Mouse (Mus musculus): ENCODE results near the gene Wsb1. TPM values are rescaled to one million over a fixed set of nuclear protein-coding genes. Genes with fewer than 3 reads are reported as not detected.
"Not testable (repeated sequence)": the region's sequence is repeated elsewhere in the genome, so short reads cannot be mapped to it uniquely, and the experiment has no call there.

Gene Wsb1
- polyA plus RNA-seq, 1 experiment from 2014 or later: 145 TPM

DNA sequence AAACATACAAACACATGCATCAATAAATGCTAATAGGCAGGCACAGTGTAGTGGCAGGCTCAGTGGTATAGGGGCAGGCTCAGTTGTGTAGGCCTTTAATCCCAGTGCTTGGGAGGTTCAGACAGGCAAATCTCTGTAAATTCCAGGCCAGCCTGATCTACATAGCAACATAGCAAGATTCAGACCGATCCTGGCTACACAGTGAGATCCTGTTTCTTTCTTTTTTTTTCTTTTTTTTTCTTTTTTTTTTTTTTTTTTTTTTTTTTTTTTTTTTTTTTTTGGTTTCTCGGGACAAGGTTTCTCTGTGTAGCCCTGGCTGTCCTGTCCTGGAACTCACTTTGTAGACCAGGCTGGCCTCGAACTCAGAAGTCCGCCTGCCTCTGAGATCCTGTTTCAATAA lies 5.7 kb upstream of the Wsb1 start:
- 80% methylated on average over 4 of the region's 4 CpGs for WGBS
- not testable (repeated sequence) for H3K9me3 ChIP-seq; H3K4me2 ChIP-seq; H3K4me1 ChIP-seq; H3K27ac ChIP-seq (replicated peaks); H3K27me3 ChIP-seq (replicated peaks); H3K4me3 ChIP-seq; H3K36me3 ChIP-seq; H3K9ac ChIP-seq; ATAC-seq (ENCODE audit: extremely low read depth, insufficient number of reproducible peaks, low FRiP score, low TSS enrichment)

DNA sequence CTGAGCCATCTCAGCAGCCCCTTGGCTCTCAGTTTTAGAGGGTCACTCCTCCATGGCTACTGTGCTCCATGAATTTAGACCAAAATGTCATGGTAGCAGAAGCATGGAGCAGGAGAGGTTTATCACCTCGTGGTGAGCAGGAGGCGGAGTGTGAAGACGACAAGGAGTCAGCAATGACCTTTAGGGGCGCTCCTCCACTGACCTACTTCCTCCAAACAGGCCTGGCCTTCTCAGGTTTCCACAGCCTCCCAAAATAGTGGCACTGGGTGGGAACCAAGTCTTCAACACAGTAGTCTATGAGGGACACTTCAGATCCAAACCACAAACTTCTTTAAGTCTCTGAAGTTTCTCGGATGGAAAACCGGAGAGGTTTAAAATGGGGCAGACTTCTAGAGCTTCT lies 4.3 kb upstream of the Wsb1 start:
- no peak for ATAC-seq (ENCODE audit: extremely low read depth, insufficient number of reproducible peaks, low FRiP score, low TSS enrichment)
- Histone ChIP-seq H3K36me3 (no peaks in the 10 kb centered on the region), H3K27me3 (replicated peaks) (no peaks in the 10 kb centered on the region), H3K27ac (replicated peaks) (no peak overlapping the region), H3K9me3 (no peaks in the 10 kb centered on the region), H3K4me2 (no peak overlapping the region), H3K4me3 (no peak overlapping the region), H3K9ac (no peak overlapping the region), H3K4me1 (peaks cover 3% of the 10 kb centered on the region; the same call in 1 of the 2 replicates)
- WGBS: 54% methylated on average over 6 of the region's 6 CpGs

DNA sequence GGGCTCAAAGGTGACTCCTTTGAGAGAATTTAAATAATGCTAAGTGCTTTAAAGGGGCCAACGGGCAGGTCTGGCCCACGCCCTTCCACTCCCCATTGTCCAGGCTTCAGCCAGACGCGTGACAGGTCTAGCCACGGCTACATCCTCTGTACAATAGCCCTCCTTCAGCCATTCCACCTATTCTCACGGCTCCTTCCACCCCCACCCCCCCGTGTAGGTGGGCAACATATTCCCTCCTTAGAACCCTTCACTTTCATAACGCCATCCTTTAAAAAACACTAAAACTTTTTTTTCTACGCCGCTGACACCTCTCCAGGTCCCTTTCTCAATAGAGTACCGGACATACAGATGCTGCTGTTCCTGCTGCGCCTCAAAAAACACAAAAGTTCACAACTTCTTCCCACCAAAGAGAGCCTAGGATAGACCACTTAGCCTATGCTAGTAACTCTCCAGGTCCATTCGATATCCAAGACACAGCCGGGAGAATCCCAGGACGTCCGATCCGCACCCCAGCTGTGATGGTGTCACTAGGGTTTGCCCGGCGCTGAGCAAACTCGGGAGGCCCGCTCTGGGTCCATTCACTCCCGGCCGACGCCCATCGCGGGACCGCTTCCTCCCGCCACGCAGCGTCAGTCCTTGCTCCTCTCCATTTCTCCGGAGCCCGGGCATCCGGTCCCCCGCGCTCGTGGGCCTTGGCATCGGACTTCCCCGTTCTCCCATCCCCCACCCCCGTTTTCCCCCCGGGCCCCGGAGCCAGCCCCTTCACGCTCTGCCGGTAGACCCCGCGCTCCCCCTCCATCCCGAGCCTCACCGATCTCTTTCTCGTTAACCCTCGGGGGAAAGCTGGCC lies 705 bp downstream of the Wsb1 start:
- peak overlapping the region; percentile 97 for H3K9ac ChIP-seq
- H3K27ac ChIP-seq (replicated peaks): peak overlapping the region; percentile 98
- peaks cover 39% of the 10 kb centered on the region for H3K4me1 ChIP-seq
- H3K4me3 ChIP-seq: peak overlapping the region; percentile 89
- peak overlapping the region; percentile 92 for H3K4me2 ChIP-seq
- H3K27me3 ChIP-seq (replicated peaks): no peaks in the 10 kb centered on the region
- ATAC-seq (ENCODE audit: extremely low read depth, insufficient number of reproducible peaks, low FRiP score, low TSS enrichment): peak; percentile 35; the same call in 1 of the 2 replicates
- H3K9me3 ChIP-seq: no peaks in the 10 kb centered on the region
- 1% methylated on average over 49 of the region's 49 CpGs for WGBS
- peaks cover 29% of the 10 kb centered on the region for H3K36me3 ChIP-seq

DNA sequence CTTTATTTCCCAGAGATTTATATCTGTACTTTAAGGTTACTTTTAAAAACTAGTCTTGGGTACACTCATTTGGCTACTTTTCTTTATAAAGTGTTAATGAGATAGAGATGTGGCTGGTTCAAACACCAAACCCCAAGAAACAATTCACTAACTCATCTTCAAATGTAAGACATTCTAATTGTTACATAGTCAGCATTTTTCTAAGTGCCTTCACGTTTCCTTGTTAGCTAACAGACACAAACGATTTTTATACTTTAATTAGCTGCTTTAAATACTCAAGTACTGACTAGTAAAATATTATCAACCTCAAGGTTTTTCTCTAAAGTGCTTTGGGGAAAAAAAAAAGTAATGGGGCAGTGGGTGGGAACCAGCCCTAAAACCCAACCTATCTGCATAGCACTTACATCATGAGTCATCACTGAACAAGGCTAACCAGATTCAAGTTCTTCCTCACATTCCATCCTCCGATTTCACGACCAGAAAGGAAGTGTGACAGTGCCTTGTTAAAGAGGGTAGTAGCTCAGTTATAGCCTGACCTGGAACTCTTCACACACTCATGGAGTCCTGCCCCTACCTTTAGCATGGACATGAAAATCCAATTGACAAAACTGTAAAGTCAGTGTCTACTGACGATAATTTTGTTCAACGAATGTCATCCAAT lies 1.5 kb downstream of the Wsb1 start:
- WGBS: 13% methylated on average over 6 of the region's 6 CpGs
- Histone ChIP-seq H3K9me3 (no peaks in the 10 kb centered on the region), H3K36me3 (peaks cover 34% of the 10 kb centered on the region), H3K4me3 (peak overlapping the region; percentile 89), H3K9ac (peak overlapping the region; percentile 97), H3K27me3 (replicated peaks) (no peaks in the 10 kb centered on the region), H3K4me1 (peaks cover 39% of the 10 kb centered on the region), H3K27ac (replicated peaks) (peak overlapping the region; percentile 98), H3K4me2 (peak overlapping the region; percentile 92)
- no peak for ATAC-seq (ENCODE audit: extremely low read depth, insufficient number of reproducible peaks, low FRiP score, low TSS enrichment)

DNA sequence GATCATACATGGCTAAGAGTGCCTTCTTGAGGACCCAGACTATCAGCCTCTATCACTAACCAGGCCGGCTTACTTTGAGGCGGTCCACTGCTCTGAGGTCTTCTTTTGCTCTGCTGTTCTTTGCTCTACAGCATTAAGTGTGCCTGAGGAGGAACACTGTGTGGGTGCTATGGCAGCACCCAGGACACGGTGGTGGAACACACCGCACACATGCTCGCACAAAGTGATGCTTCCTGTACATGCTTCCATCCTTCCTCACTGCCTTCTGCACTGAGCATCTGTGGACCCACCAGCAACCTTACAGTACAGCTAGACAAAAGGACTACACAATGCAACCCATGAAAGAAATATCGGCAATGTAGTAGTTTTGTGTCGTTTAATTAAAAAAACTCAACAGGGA lies 15.4 kb downstream of the Wsb1 start:
- Histone ChIP-seq H3K36me3 (peaks cover 65% of the 10 kb centered on the region), H3K27me3 (replicated peaks) (no peaks in the 10 kb centered on the region), H3K9me3 (peaks cover 4% of the 10 kb centered on the region), H3K9ac (no peak overlapping the region), H3K27ac (replicated peaks) (peak overlapping the region; percentile 34), H3K4me2 (no peak overlapping the region), H3K4me1 (peaks cover 21% of the 10 kb centered on the region), H3K4me3 (no peak overlapping the region)
- WGBS: 89% methylated on average over 7 of the region's 7 CpGs
- ATAC-seq (ENCODE audit: extremely low read depth, insufficient number of reproducible peaks, low FRiP score, low TSS enrichment): no peak

DNA sequence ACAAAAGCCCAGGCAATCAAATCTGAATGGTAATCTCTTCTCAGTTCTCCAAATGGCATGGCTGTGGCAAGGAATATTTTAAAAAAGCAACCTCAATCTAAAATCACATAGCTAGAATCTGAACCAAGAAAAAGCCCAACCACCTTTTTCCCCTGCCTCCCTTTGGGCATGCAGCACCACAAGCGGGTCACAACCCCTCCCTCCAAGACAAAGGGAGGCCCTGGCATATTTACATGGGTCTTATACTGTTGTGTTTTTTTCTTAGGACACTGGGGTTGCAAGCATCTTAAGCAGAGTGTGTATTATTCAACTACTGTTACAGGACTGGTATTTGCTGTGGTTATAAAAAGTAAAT lies 16.1 kb downstream of the Wsb1 start:
- 18% methylated on average over 1 of the region's 1 CpGs for WGBS
- H3K27ac ChIP-seq (replicated peaks): peak overlapping the region; percentile 92
- H3K27me3 ChIP-seq (replicated peaks): no peaks in the 10 kb centered on the region
- H3K9me3 ChIP-seq: peaks cover 4% of the 10 kb centered on the region
- peaks cover 60% of the 10 kb centered on the region for H3K36me3 ChIP-seq
- H3K4me1 ChIP-seq: peaks cover 21% of the 10 kb centered on the region
- no peak overlapping the region for H3K4me3 ChIP-seq
- peak overlapping the region; percentile 4; the same call in 1 of the 2 replicates for H3K4me2 ChIP-seq
- ATAC-seq (ENCODE audit: extremely low read depth, insufficient number of reproducible peaks, low FRiP score, low TSS enrichment): no peak
- no peak overlapping the region for H3K9ac ChIP-seq

DNA sequence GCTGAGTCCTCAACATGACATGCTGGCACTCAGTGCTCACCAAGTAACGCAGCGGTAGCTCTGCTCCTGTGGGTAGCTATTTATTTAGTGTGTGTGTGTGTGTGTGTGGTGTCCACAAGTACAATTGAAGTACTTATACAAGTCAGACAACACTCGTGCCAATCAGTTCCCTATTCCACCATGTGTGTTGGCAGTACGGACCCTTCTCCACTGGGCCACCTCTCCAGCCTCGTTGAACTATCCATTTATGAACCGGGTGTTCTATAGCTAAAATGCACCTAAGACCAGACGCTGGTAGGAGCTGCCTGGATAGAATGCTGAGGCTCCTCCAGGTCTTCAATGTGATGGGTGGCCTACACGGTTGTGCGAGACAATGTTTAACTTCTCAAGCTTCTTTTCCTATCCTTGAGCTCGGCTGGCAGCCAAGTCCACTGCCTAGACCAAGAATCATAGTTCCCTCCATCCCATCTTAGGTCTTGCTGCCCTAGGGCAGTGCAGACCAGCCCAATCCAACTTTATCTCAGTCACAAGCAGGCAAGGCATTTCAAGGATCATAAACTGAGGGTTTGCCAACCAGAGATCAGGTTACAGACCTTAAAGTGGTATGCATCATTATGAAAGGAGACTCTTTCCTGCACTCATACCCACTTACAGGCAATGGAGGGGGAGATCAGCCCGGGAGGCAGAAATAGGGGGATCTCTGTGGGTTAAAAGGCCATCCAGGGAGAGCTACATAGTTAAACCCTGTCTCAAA lies 16.6 kb downstream of the Wsb1 start:
- no peaks in the 10 kb centered on the region for H3K27me3 ChIP-seq (replicated peaks)
- peak overlapping the region; percentile 92 for H3K27ac ChIP-seq (replicated peaks)
- no peak overlapping the region for H3K4me3 ChIP-seq
- no peak overlapping the region for H3K9ac ChIP-seq
- ATAC-seq (ENCODE audit: extremely low read depth, insufficient number of reproducible peaks, low FRiP score, low TSS enrichment): no peak
- H3K4me2 ChIP-seq: peak overlapping the region; percentile 4
- H3K4me1 ChIP-seq: peaks cover 21% of the 10 kb centered on the region
- peaks cover 4% of the 10 kb centered on the region for H3K9me3 ChIP-seq
- peaks cover 55% of the 10 kb centered on the region for H3K36me3 ChIP-seq
- 72% methylated on average over 11 of the region's 11 CpGs for WGBS

DNA sequence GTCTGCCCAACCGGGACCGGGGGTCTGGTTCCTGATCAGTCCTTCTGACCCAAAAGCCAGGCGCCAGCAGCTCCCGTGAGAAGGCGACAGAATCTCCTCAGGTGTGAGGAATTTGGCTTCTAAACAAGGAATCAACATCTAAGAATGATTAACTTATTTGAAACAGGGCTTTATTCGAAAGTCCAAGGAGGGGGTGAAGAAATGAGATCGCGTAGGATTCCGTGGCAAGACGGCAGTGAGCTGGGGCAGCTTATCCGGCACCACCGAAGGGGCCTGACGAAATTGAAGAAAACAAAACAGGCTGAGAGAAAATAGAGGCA lies 24.3 kb downstream of the Wsb1 start:
- H3K9me3 ChIP-seq: no peaks in the 10 kb centered on the region
- no peak overlapping the region for H3K9ac ChIP-seq
- H3K4me1 ChIP-seq: peaks cover 13% of the 10 kb centered on the region
- no peaks in the 10 kb centered on the region for H3K27me3 ChIP-seq (replicated peaks)
- no peaks in the 10 kb centered on the region for H3K36me3 ChIP-seq
- H3K4me2 ChIP-seq: no peak overlapping the region
- ATAC-seq (ENCODE audit: extremely low read depth, insufficient number of reproducible peaks, low FRiP score, low TSS enrichment): no peak
- H3K27ac ChIP-seq (replicated peaks): no peak overlapping the region
- no peak overlapping the region for H3K4me3 ChIP-seq
- 85% methylated on average over 13 of the region's 13 CpGs for WGBS

DNA sequence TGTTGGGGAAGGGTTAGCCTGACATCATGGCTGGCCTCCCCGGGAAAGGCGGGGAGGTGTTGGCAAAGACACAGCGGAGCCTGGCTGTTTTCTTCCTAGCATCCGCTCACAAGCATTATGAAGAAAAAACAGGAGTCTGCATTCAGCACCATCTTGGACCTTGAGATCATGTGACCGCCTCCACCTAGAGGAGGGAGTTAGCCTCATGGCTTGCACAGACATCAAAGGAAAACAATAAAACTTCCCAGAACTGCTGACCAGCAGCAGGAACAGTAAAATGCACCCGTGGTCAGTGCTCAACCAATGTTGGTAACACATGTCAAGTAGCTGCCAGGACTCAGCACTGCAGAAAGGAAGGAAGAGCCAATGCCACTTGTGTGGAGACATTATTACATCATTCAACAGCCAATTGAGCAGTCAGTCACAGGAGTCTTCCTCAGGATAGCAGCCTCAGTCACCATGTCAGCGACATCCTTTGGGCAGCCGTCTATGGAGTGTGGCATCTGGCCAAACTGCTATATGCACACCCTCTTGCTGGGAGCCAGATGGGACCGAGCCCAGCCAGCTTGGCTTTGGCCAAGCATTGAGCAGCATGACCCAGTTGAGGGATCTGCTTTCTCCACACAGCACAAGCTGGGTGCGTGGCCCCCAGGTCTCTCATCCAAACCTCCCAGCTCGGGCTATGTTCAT lies 24.8 kb downstream of the Wsb1 start:
- WGBS: 79% methylated on average over 11 of the region's 11 CpGs
- ATAC-seq (ENCODE audit: extremely low read depth, insufficient number of reproducible peaks, low FRiP score, low TSS enrichment): no peak
- H3K9ac ChIP-seq: no peak overlapping the region
- H3K27ac ChIP-seq (replicated peaks): no peak overlapping the region
- no peaks in the 10 kb centered on the region for H3K9me3 ChIP-seq
- H3K4me1 ChIP-seq: peaks cover 18% of the 10 kb centered on the region
- no peaks in the 10 kb centered on the region for H3K27me3 ChIP-seq (replicated peaks)
- no peaks in the 10 kb centered on the region for H3K36me3 ChIP-seq
- H3K4me3 ChIP-seq: no peak overlapping the region
- no peak overlapping the region for H3K4me2 ChIP-seq

DNA sequence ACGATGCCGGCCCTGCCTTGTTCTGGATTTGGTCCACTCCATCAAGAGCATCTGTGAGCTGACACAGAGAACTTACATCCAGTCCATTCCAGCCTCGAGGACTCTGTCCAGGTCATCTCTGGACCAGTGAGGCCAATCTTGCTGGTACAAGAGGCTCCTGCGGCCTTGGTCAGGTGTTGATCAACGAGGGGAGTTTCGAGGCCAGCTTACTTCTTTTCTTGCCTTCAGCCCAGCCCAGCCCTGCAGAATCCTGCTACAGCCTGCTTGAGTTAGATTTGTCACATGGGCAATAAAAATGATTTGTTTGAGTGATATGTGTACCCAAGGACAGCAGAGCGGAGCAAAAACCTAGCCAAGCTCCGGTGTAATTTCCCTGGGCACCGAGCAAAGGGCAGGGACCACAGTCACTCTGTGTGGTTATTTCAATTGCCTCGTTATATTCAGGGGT lies 25.4 kb downstream of the Wsb1 start:
- no peak for ATAC-seq (ENCODE audit: extremely low read depth, insufficient number of reproducible peaks, low FRiP score, low TSS enrichment)
- Histone ChIP-seq H3K9ac (no peak overlapping the region), H3K9me3 (no peaks in the 10 kb centered on the region), H3K36me3 (no peaks in the 10 kb centered on the region), H3K27ac (replicated peaks) (no peak overlapping the region), H3K4me1 (peaks cover 21% of the 10 kb centered on the region), H3K4me3 (no peak overlapping the region), H3K4me2 (no peak overlapping the region), H3K27me3 (replicated peaks) (no peaks in the 10 kb centered on the region)
- WGBS: 83% methylated on average over 10 of the region's 10 CpGs

DNA sequence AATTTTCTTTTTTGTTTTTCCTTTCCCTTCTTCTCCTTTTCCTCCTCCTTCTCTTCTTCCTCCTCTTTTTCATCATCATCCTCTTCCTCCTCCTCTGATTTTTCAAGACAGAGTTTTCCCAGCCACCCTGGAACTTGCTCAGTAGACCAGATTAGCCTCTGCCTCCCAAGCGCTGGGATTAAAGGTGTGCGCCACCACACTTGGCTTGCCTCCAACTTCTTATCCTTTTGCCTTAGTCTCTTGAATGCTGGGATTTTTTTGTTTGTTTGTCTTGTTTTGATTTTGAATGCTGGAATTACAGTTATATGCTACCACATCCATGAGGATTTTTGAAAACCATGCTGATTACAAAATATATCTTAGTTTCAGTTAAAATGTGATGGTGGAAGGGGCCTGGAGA lies 26.4 kb downstream of the Wsb1 start:
- Histone ChIP-seq H3K27me3 (replicated peaks) (no peaks in the 10 kb centered on the region), H3K36me3 (no peaks in the 10 kb centered on the region), H3K4me3 (no peak overlapping the region), H3K4me2 (no peak overlapping the region), H3K9ac (no peak overlapping the region), H3K4me1 (peaks cover 25% of the 10 kb centered on the region), H3K27ac (replicated peaks) (no peak overlapping the region), H3K9me3 (no peaks in the 10 kb centered on the region)
- no peak for ATAC-seq (ENCODE audit: extremely low read depth, insufficient number of reproducible peaks, low FRiP score, low TSS enrichment)
- WGBS: 63% methylated on average over 2 of the region's 2 CpGs

Data from heart, embryonic 13.5 days (tissue).